Mouse (Mus musculus) cerebellum, adult 8-10 months (tissue): ENCODE measurements around the gene Lman1l.

Source experiments
- DNase-seq: peaks from one replicate; pipeline ENCODE4 v3.0.0; 2022

Lman1l gene

GRCm38 (mm10) chr9:57617556-57618169 is 2.9 kb downstream of the Lman1l start:
- no peak for DNase-seq

- DNase-seq, result no peak
These were observed 5.8 kb downstream of the Lman1l start for GRCm38 (mm10) chr9:57614786-57615185.

DNA sequence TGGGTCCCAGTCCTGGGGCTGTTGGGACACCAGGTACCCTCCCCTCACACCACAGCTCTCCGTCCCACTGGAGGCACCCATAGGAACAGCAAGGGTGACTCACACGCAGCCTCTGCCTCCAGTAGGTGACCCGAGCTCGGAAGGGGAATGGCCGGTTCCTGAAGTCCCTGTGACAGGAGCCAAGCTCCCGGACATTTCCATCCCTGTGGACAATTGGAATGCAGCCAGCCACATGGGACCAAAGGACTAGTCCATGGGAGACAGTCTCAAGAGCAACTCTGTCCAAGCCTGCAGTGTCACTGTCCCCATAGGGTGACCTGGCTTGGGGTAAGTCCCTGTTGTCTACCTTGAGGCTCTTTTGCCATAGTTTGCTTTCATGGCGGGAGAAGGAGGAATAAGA is 6.6 kb downstream of the Lman1l start:
- no peak for DNase-seq

DNA sequence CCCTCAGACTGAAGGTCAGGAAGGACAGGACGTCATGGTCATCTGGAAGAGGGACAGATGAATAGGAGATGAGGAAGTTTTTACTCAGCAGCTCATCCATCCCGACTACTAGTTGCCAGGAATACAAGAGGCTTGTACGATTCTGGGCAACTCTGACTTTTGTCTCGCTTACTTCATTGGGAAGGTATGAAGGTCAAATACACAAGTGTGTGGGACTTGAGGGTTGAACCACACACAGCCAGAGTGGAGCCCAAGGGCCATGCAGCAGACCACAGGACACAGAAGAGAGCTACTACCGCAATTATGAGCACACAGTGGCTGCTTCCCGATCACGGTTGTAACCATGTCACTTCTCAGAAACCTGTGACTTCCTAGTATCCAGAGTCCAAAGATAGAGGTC is 8.0 kb downstream of the Lman1l start:
- no peak for DNase-seq

DNA sequence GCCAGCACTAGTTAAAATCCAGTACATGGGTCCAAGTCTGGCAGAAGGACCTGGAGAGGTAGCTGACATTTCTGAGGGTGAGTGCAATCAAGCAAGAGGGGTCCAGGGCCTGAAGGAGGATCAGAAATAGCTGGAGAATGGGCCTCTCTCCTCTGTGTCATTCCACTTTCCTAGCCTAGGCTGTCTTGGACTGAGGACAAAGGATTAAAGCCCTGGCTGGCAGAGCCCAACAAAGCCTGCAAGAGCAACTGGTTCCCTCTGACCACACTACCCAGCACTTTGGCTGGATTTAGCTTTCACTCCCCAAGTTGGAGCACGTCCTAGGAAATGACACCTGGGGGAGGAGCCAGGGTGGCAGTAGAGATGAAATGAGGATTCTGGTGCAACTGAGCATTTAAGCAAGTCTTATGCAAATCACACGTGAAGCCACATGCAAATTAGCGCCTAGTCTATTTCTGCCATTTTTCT is 10.2 kb downstream of the Lman1l start:
- no peak for DNase-seq

- no peak for DNase-seq
These were observed 10.8 kb downstream of the Lman1l start for GRCm38 (mm10) chr9:57609803-57610202.

- no peak for DNase-seq
These were observed 14.3 kb downstream of the Lman1l start, which contains the start of gene Cplx3 for GRCm38 (mm10) chr9:57606139-57606851. TSS of gene Cplx3 (minus strand) at chr9:57606281.

- no peak for DNase-seq
These were observed 15.1 kb downstream of the Lman1l start for GRCm38 (mm10) chr9:57605503-57605902.

DNA sequence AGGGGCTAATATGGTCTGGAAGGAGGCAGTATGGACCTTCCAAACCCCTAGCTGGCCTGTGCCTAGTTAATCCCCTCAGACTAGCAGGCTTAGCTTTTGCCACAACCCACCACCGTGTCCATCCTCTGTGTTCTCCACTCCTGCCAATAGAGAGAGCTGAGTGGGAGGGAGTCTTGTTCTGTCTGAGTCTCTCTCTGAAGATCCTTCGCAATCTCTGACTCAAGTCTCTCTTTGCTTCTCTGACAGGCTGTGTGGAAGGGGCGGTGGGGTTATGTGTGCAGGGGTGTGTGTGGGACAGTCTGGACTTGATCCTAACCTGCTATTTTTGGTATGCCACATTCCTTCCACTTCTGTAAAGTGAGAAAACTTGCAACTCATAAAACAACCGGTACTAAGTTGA is 15.7 kb downstream of the Lman1l start:
- no peak for DNase-seq

DNA sequence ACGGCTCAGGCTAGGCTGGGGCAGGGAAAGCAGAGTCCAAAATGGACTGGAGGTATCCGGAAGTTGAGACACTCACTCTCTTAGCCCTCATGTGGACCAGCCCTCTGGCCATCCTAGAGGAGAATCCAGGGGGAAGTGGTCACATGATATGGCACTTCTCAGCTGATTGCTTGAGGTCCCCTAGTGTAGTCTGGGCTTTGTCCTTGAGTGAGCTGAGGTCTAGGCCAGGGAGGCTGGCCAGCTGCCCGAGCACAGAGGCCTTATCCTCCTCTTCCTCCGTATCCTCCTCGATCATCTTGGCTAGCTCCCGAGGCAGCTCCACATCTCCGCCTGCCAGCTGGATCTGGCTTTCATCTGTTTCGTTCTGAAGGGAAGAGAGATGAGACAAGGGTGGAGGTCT is 18.5 kb downstream of the Lman1l start:
- no peak for DNase-seq

DNA sequence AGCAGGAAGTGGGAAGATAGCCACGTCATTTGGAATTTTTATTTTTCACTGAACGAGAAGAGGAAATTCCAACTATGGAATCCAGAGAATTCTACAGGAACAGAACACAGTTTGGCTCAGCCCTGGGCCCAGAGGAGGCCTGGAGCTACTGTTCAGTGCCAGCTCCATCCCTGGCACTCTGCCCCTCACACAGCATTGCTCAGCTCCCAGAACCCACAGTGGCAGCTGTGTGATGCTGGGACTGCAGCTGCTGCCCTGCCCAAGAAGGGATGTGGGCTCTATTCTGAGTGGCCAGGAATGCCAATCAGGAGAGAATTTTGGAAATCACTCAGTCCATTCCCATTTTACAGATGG is 19.2 kb downstream of the Lman1l start:
- no peak for DNase-seq

DNA sequence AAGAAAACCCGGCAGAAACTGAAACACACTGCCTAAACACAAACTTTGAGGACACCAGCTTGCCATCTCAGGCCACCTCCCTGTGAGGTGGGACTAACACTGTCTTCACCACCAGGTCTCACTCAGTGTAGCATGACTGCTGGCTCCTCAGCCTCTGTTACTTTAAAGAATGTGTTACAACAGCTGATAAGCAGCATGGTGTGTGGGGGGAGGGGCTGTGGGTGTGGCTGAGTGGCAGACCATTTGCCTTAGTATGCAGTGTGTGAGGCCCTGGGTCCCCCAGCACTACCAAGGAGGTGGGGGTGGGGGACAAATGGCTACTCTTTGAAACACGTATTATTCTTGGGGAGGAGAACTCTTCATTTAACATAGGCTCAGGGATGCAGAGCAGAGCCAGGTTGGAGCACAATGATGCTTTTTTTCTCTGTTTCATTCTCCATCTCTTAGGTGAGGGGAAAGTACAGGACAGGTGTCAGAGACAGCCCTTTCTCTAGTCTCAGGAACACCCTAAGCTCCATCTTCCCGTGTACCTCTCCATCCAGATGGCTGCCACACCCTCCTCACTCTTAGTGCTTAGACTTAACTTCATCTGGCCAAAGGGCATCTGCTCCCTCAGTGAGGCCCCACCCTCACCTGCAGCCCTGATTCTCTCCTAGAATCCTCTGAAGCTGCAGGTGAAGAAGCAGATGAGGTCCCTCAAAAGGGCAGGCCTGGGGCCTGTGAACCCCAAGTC is 19.8 kb downstream of the Lman1l start:
- no peak for DNase-seq

DNA sequence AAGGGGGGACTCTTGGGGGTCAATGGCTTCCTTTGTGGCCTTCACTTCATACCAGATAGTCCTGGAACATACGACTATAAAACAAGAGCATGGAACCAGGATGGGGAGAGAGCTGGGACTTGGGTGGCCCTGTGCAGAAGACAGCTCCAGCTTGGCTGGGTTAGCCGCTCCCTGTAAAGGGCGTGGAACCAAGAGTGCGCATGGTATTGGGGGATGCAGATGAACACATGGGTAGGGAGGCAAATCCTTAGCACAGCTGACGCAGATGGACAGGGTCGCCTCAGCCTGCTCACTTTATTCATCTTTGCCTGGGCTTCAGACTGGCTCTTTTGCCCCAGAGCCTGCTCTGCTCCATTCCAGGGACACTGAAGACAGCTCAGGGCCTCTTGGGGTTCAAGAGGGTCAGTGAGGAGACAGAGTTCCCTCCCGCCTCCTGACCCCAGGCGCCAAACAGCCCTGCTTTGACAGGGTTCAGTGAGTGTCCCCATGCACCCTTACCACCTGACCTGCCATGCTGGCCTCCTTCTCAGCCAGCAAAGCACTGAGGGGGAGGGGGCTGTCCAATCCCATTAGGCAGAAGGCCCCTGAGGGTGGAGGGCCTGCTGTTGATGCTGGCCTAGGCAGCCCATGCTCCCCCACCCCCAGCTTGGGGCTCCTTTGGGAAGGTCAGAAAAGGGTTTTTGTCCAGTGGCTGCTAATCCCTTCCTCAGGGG is 21.6 kb downstream of the Lman1l start:
- DNase-seq, result no peak

DNA sequence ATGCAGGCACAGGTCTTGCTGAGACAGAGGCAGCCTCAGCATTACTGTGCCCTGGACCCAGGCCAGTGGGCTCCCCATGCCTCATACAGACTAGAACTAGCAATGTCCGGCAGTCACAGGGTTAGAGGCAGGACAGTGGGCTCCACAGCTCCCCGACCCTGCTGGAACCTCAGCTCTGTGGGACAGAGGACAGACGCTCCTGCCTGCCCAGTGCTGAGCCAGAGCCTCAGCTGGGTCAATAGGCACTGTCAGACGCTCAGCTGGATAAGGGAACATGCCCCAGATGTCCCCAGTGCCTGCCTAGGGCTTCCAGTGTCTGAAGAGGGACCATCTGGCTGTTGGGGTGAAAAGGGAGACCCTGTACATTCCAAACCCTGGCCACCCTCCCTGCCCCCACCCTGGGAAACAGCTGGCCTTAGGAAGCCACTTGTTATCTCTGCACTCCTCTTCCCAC is 22.6 kb downstream of the Lman1l start:
- DNase-seq, result no peak

- DNase-seq, result no peak
These were observed 23.3 kb downstream of the Lman1l start for GRCm38 (mm10) chr9:57597265-57597664.

- no peak for DNase-seq
These were observed 26.4 kb downstream of the Lman1l start for GRCm38 (mm10) chr9:57594174-57594509.

- no peak for DNase-seq
These were observed 27.0 kb downstream of the Lman1l start for GRCm38 (mm10) chr9:57593454-57594173.

DNA sequence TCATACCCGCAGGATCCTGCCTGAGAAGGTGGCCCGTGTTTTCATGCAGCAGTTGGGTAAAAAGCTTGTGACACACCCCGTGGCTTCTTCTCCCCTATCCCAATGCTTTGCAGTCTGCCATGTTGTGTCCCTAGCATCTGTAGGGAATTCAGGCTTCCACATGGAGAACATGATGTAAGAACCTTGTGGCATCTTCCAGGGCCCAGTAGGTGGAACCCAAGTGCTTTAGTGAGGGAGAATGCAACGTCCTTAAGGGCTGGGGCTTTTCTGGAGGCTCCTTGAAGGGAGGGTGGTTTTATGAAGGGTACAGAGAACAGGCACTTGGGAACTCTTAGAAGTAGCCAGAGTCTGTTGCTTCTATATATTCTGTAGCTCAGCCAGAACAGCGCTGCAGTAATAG is 29.8 kb downstream of the Lman1l start:
- DNase-seq, result no peak

DNA sequence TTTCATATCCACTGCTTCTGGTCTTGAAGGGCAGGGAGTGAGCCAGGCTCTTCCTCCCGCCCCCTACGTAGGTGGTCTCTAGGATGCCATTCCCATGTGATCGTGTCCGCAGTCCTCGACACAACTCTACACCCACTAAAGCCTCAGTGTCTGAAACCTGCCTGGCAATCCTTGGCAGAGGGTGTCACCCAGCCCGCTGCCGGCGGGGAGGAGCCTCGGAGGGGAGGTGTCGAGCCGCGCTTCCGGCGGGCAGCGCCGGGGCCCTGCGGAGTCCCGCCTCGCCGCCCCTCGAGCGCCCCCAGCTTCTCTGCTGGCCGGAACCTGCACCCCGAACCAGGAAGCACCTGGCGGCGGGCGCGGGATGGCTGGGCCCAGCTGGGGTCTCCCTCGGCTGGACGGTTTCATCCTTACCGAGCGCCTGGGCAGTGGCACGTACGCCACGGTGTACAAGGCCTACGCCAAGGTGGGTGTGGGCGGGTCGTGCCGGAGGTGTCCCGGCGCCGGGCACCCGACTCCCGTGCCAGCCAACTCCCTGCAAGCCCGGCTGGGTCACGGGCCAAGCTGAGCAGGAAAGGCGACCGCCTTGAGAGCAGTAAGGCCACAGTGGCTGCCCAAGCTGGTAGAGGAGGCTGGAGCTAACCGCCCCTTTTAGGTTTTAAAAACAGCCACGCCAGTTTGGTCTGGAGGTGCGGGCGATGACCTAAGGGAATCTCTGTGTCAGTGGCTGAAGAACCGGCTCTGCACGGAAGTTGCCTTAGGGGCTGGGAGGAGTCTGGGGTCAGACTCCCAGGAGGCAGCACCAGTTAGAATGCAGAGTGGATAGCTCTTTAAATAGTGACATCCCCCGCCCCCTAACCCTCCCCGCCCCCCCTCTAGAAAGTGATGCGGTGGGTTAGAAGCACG is 31.1 kb downstream of the Lman1l start, which contains the start of gene Ulk3:
Gene Ulk3, plus strand, starts transcription at position 229 of the 903 bp plus-strand sequence.
- peak; percentile 75 for DNase-seq

DNA sequence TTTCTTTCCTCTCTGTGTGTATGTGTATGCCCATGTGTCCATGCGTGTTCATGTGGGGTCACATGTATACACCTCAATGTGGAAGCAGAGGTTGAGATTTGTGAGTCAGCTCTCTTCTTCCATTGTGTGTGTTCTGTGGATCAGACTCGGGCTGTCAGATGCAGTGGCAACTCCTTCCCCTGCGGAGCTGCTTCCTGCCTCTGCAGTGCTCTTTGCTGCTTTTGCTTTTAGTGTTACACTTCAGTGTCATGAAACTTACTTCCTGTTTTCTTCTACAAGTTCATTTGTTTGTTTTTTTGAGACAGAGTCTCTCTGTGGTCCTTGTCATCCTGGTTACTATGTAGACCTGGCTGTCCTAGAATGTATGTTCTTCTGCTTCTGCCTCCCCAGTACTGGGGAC is 35.6 kb downstream of the Lman1l start:
- DNase-seq, result no peak

DNA sequence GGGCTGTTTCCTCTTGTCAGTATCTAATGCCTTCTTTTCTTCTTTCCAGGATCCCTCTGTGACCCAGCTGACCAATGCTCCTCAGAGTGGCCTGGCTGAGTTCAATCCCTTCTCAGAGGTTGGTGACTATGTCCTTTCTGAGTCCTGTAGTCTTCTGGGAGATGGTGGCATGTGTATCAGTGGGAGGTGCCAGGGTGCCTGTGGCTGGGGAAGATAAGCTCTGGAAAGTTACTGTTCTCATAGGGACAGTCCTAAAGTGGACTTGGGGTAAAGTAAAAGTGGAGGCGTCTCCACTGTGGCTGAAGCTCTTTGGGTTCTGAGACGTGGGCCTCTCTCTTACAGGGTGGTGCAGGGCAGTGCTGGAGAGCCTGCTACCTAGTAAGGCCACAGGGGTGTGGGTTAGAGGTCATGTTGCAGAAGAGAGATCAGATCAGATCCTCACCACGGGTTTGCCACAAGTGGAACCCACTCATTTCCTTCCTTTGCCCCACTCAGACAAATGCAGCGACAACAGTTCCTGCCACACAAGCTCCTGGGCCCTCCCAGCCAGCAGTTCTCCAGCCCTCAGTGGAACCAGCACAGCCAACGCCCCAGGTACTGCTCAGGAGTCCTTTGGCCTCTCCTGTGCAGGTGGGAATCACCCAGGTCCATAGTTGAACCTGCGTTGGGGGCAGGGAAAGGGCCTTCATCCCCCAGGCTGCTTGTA is 43.3 kb downstream of the Lman1l start:
- no peak for DNase-seq
